Mouse (Mus musculus): ENCODE results near the gene Golga2.

Golga2 gene

GRCm38 (mm10) chr2:32287334-32287840 is at the start of gene Golga2:
Gene Golga2 (plus strand): TSS chr2:32287384.
- in situ Hi-C loops (cut with MboI; ENCODE audit: unreplicated experiment in 2 of 2) = loop anchor here in 1 of 2 experiments (5.0 kb wide), 1 partner anchor 150 kb away; no protein-coding TSS in a partner anchor

- in situ Hi-C loops (cut with MboI; ENCODE audit: unreplicated experiment in 2 of 2) = no loop called here
Observed at GRCm38 (mm10) chr2:32237571-32237970, 49.6 kb upstream of the Golga2 start.

- in situ Hi-C loops (cut with MboI; ENCODE audit: unreplicated experiment in 2 of 2) = no loop called here
Observed at GRCm38 (mm10) chr2:32238708-32239435, 48.3 kb upstream of the Golga2 start.

GRCm38 (mm10) chr2:32240591-32240990 is 46.6 kb upstream of the Golga2 start:
- in situ Hi-C loops (cut with MboI; ENCODE audit: unreplicated experiment in 2 of 2) = no loop called here

- in situ Hi-C loops (cut with MboI; ENCODE audit: unreplicated experiment in 2 of 2) = no loop called here
Observed at GRCm38 (mm10) chr2:32242986-32243385, 44.2 kb upstream of the Golga2 start.

GRCm38 (mm10) chr2:32246741-32247140 is 40.4 kb upstream of the Golga2 start:
- in situ Hi-C loops (cut with MboI; ENCODE audit: unreplicated experiment in 2 of 2) = no loop called here

- in situ Hi-C loops (cut with MboI; ENCODE audit: unreplicated experiment in 2 of 2) = no loop called here
Observed at GRCm38 (mm10) chr2:32248377-32249361, 38.5 kb upstream of the Golga2 start.

GRCm38 (mm10) chr2:32251791-32252527 is 35.2 kb upstream of the Golga2 start:
- in situ Hi-C loops (cut with MboI; ENCODE audit: unreplicated experiment in 2 of 2) = no loop called here

- in situ Hi-C loops (cut with MboI; ENCODE audit: unreplicated experiment in 2 of 2) = no loop called here
Observed at GRCm38 (mm10) chr2:32252658-32253057, 34.5 kb upstream of the Golga2 start.

- in situ Hi-C loops (cut with MboI; ENCODE audit: unreplicated experiment in 2 of 2) = no loop called here
Observed at GRCm38 (mm10) chr2:32253352-32253751, 33.8 kb upstream of the Golga2 start.

- in situ Hi-C loops (cut with MboI; ENCODE audit: unreplicated experiment in 2 of 2) = no loop called here
Observed at GRCm38 (mm10) chr2:32254563-32254962, 32.6 kb upstream of the Golga2 start.

GRCm38 (mm10) chr2:32256273-32256672 is 30.9 kb upstream of the Golga2 start:
- in situ Hi-C loops (cut with MboI; ENCODE audit: unreplicated experiment in 2 of 2) = no loop called here

GRCm38 (mm10) chr2:32258887-32259533 is 28.2 kb upstream of the Golga2 start:
- in situ Hi-C loops (cut with MboI; ENCODE audit: unreplicated experiment in 2 of 2) = no loop called here

GRCm38 (mm10) chr2:32259657-32260417 is 27.3 kb upstream of the Golga2 start, which contains the start of gene Uck1:
Gene Uck1 (minus strand): TSS chr2:32260159.
- in situ Hi-C loops (cut with MboI; ENCODE audit: unreplicated experiment in 2 of 2) = no loop called here

GRCm38 (mm10) chr2:32260635-32261034 is 26.5 kb upstream of the Golga2 start:
- in situ Hi-C loops (cut with MboI; ENCODE audit: unreplicated experiment in 2 of 2) = no loop called here

- in situ Hi-C loops (cut with MboI; ENCODE audit: unreplicated experiment in 2 of 2) = no loop called here
Observed at GRCm38 (mm10) chr2:32275823-32276222, 11.4 kb upstream of the Golga2 start.

- in situ Hi-C loops (cut with MboI; ENCODE audit: unreplicated experiment in 2 of 2) = loop anchor here in 1 of 2 experiments (5.0 kb wide), 2 partner anchors 145 to 310 kb away; partner anchors contain the start of gene Nup214
Observed at GRCm38 (mm10) chr2:32282289-32282688, 4.9 kb upstream of the Golga2 start.

GRCm38 (mm10) chr2:32282727-32283126 is 4.5 kb upstream of the Golga2 start:
- in situ Hi-C loops (cut with MboI; ENCODE audit: unreplicated experiment in 2 of 2) = loop anchor here in 1 of 2 experiments (5.0 kb wide), 2 partner anchors 145 to 310 kb away; partner anchors contain the start of gene Nup214

GRCm38 (mm10) chr2:32283986-32284385 is 3.2 kb upstream of the Golga2 start:
- in situ Hi-C loops (cut with MboI; ENCODE audit: unreplicated experiment in 2 of 2) = loop anchor here in 1 of 2 experiments (5.0 kb wide), 2 partner anchors 147 to 312 kb away; partner anchors contain the start of gene Nup214

Measured in v-Abl transformed pro-B cells (cell line).